ENCODE assay signal across 8 mouse cellular contexts in genomic region chr3:79071561-79071960, GRCm38 (mm10).
DNase-seq lines count a peak whose midpoint lies in the region; ATAC-seq lines count a peak whose summit lies in the region.

No protein-coding gene starts in this region.

- H3K4me2 ChIP-seq in midbrain, embryonic 11.5 days, result no peak overlapping the region
- H3K4me2 ChIP-seq in midbrain, embryonic 15.5 days, result no peak overlapping the region
- no peak overlapping the region for H3K4me2 ChIP-seq in forebrain, embryonic 12.5 days

- H3K9ac ChIP-seq in midbrain, embryonic 11.5 days (ENCODE audit: low read length), result no peak overlapping the region
- no peak overlapping the region for H3K9ac ChIP-seq in midbrain, embryonic 15.5 days
- H3K9ac ChIP-seq in forebrain, embryonic 12.5 days, result no peak overlapping the region

- H3K36me3 ChIP-seq in midbrain, embryonic 11.5 days (ENCODE audit: control insufficient read depth, insufficient read depth, low read length), result peaks cover 6% of the 10 kb centered on the region
- H3K36me3 ChIP-seq in midbrain, embryonic 15.5 days (replicated peaks), result peaks cover 27% of the 10 kb centered on the region
- H3K36me3 ChIP-seq in macrophage (ENCODE audit: inconsistent target), result peaks cover 32% of the 10 kb centered on the region
- H3K36me3 ChIP-seq in forebrain, embryonic 12.5 days (replicated peaks), result peaks cover 21% of the 10 kb centered on the region

- H3K4me1 ChIP-seq in midbrain, embryonic 11.5 days (ENCODE audit: control insufficient read depth, insufficient read depth, low read length), result no peaks in the 10 kb centered on the region
- H3K4me1 ChIP-seq in midbrain, embryonic 15.5 days, result no peaks in the 10 kb centered on the region
- no peaks in the 10 kb centered on the region for H3K4me1 ChIP-seq in forebrain, embryonic 12.5 days

- no peaks in the 10 kb centered on the region for H3K79me2 ChIP-seq in macrophage (ENCODE audit: inconsistent target)

- no peaks in the 10 kb centered on the region for H3K27me3 ChIP-seq in midbrain, embryonic 11.5 days (ENCODE audit: control insufficient read depth, insufficient read depth, low read length)
- H3K27me3 ChIP-seq in midbrain, embryonic 15.5 days (replicated peaks), result no peaks in the 10 kb centered on the region
- no peaks in the 10 kb centered on the region for H3K27me3 ChIP-seq in forebrain, embryonic 12.5 days

- no peak overlapping the region for H3K4me3 ChIP-seq in midbrain, embryonic 11.5 days (ENCODE audit: low read depth, low read length)
- no peak overlapping the region for H3K4me3 ChIP-seq in midbrain, embryonic 15.5 days
- H3K4me3 ChIP-seq in macrophage (ENCODE audit: inconsistent target), result no peak overlapping the region
- H3K4me3 ChIP-seq in forebrain, embryonic 12.5 days (replicated peaks), result no peak overlapping the region

- H3K27ac ChIP-seq in midbrain, embryonic 11.5 days (ENCODE audit: low read depth, low read length), result no peak overlapping the region
- H3K27ac ChIP-seq in midbrain, embryonic 15.5 days, result no peak overlapping the region
- H3K27ac ChIP-seq in macrophage, result peak overlapping the region; percentile 13; the same call in 1 of the 2 replicates
- no peak overlapping the region for H3K27ac ChIP-seq in forebrain, embryonic 12.5 days

- WGBS in midbrain, embryonic 11.5 days, result 70% methylated on average over 6 of the region's 7 CpGs
- WGBS in midbrain, embryonic 15.5 days, result 67% methylated on average over 5 of the region's 7 CpGs
- 0% methylated on average over 4 of the region's 7 CpGs for WGBS in macrophage (ENCODE audit: missing documents)
- 75% methylated on average over 5 of the region's 7 CpGs for WGBS in forebrain, embryonic 12.5 days

- DNase-seq in midbrain, embryonic 11.5 days (ENCODE audit: low spot score, missing footprints), result peak; percentile 51
- peak; percentile 22 for DNase-seq in embryo, embryonic 11 days
- peak; percentile 40 to 46 for DNase-seq in heart, postnatal 14 days
- DNase-seq in gastrocnemius, adult 8-10 months (ENCODE audit: low spot score in 2 of 2), result no peak
- no peak for DNase-seq in cerebellum, adult 9-10 months

- intact Hi-C loops in heart, postnatal 14 days (cut with DNase I), result loop anchor here (5.0 to 10.0 kb wide), 3 partner anchors 111 to 523 kb away; partner anchors contain the start of gene Ppid

- H3K9me3 ChIP-seq in midbrain, embryonic 11.5 days (ENCODE audit: control insufficient read depth, low read length), result no peaks in the 10 kb centered on the region
- H3K9me3 ChIP-seq in midbrain, embryonic 15.5 days, result no peaks in the 10 kb centered on the region
- no peaks in the 10 kb centered on the region for H3K9me3 ChIP-seq in forebrain, embryonic 12.5 days

- ATAC-seq in midbrain, embryonic 11.5 days (ENCODE audit: low FRiP score), result no peak
- no peak for ATAC-seq in midbrain, embryonic 15.5 days (replicated peaks)
- ATAC-seq in forebrain, embryonic 12.5 days (ENCODE audit: low FRiP score), result no peak

Comparison
In these comparisons a context has a peak if more than half of its experiments do, and no peak if none do; other contexts are left out.
1. DNase-seq: peak in midbrain, embryonic 11.5 days (single experiment), embryo, embryonic 11 days (single experiment) and heart, postnatal 14 days (2 of 2); none in gastrocnemius, adult 8-10 months (0 of 2) and cerebellum, adult 9-10 months (single experiment).